Mouse (Mus musculus): ENCODE data around the gene Lxn. TPM values are rescaled to one million over a fixed set of nuclear protein-coding genes. Genes with fewer than 3 reads are reported as not detected.

Lxn gene
- polyA plus RNA-seq, 2 experiments: 64.8 to 121 TPM

DNA sequence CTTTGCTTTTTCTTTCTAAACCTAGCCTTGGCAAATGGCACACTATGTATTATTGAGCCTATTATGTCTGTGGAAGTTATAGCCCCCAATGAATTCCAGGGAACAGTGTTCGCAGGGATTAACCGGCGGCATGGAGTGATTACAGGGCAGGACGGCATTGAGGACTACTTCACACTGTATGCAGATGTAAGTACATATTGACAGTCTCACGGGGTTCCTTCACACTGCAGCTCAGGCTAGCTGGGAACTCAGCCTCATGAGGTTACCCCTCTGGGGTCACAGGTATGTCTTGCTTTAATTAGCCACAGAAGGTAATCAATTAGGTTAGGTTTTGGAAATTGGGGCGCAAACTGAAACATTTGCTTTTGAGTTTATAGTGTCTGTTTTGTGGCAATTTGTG lies 9.7 kb upstream of the Lxn start:
- peaks cover 34% of the 10 kb centered on the region for H3K36me3 ChIP-seq (ENCODE audit: control insufficient read depth, insufficient read depth, low read length)

DNA sequence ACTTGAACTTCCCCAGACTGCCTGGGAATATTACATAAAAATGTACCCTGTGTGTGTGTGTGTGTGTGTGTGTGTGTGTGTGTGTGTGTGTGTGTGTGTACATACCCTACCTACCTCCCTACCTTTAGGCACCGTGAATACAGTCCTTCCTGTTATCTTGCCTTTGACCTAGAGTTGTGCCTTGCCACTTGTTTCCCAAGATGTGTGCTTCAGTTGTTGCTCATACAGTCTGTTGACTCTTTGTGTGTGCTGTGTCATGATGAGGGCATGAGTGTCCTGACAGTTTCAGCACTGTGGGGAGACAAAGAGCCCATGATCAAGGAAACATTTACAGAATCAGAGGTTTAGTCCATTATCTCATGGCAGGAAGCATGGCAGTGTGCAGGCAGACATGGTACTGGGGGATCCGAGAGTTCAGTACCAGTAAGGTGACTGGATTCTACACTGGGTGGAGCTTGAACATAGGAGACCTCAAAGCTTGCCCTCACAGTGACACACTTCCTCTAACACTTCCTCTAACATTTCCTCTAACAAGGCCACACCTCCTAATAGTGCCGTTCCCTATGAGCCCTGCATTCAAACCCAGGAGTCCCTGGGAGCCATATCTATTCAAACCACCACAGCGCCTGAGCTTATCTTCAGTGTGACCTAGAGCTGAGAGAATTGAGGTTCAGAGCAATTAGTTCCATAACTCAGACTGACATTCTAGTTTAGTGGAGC lies 7.8 kb upstream of the Lxn start:
- H3K4me3 ChIP-seq (replicated peaks; ENCODE audit: low read length): no peak overlapping the region
- no peak overlapping the region for H3K4me2 ChIP-seq (replicated peaks; ENCODE audit: low read depth, low read length, severe bottlenecking)
- no peaks in the 10 kb centered on the region for H3K4me1 ChIP-seq (ENCODE audit: control insufficient read depth, insufficient read depth, low read length)
- ATAC-seq (ENCODE audit: low FRiP score, low read depth) (no peak), DNase-seq (ENCODE audit: low spot score) (no peak)
- 85% methylated on average over 4 of the region's 4 CpGs for WGBS
- H3K9me3 ChIP-seq (ENCODE audit: control insufficient read depth, low read length): no peaks in the 10 kb centered on the region
- H3K27ac ChIP-seq (replicated peaks; ENCODE audit: low read depth, low read length): no peak overlapping the region
- no peak for TF ChIP-seq POLR2A (IDR thresholded peaks at IDR 0.05; ENCODE audit: borderline replicate concordance, extremely low read depth, insufficient read depth, insufficient read length)
- H3K9ac ChIP-seq (ENCODE audit: low read depth, low read length, severe bottlenecking): no peak overlapping the region
- H3K36me3 ChIP-seq (ENCODE audit: control insufficient read depth, insufficient read depth, low read length): peaks cover 37% of the 10 kb centered on the region
- no peaks in the 10 kb centered on the region for H3K27me3 ChIP-seq (ENCODE audit: control insufficient read depth, insufficient read depth, low read length)

More for the DNA sequence above, 9.7 kb upstream of the Lxn start:
- Histone ChIP-seq H3K4me2 (replicated peaks; ENCODE audit: low read depth, low read length, severe bottlenecking) (no peak overlapping the region), H3K9me3 (ENCODE audit: control insufficient read depth, low read length) (no peaks in the 10 kb centered on the region), H3K9ac (ENCODE audit: low read depth, low read length, severe bottlenecking) (no peak overlapping the region), H3K4me1 (ENCODE audit: control insufficient read depth, insufficient read depth, low read length) (no peaks in the 10 kb centered on the region), H3K4me3 (replicated peaks; ENCODE audit: low read length) (no peak overlapping the region), H3K27ac (replicated peaks; ENCODE audit: low read depth, low read length) (no peak overlapping the region), H3K27me3 (ENCODE audit: control insufficient read depth, insufficient read depth, low read length) (no peaks in the 10 kb centered on the region)
- no peak for DNase-seq (ENCODE audit: low spot score)
- 69% methylated on average over 6 of the region's 6 CpGs for WGBS
- ATAC-seq (ENCODE audit: low FRiP score, low read depth): no peak
- no peak for TF ChIP-seq POLR2A (IDR thresholded peaks at IDR 0.05; ENCODE audit: borderline replicate concordance, extremely low read depth, insufficient read depth, insufficient read length)

DNA sequence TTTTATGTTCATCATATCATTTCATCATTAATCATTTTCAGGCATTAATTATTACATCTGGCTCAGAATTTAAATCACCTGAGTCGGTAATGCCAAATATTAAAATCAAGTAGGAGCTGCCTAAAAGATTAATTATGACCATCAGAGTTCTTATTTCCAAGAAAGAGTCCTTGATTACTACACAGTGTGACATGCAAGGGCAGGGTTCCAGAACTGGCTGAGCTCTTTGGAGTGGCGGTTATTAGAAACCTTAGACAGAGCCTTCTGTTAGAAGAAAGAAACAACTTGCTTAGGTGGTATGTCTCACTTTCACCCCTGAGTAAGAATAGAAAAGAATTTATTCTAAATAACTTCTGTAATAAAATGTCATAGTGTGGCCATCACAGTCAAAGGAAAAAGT lies 3.6 kb upstream of the Lxn start:
- Histone ChIP-seq H3K36me3 (ENCODE audit: control insufficient read depth, insufficient read depth, low read length) (peaks cover 16% of the 10 kb centered on the region), H3K4me3 (replicated peaks; ENCODE audit: low read length) (no peak overlapping the region), H3K4me2 (replicated peaks; ENCODE audit: low read depth, low read length, severe bottlenecking) (no peak overlapping the region), H3K27ac (replicated peaks; ENCODE audit: low read depth, low read length) (no peak overlapping the region), H3K4me1 (ENCODE audit: control insufficient read depth, insufficient read depth, low read length) (peaks cover 7% of the 10 kb centered on the region), H3K9me3 (ENCODE audit: control insufficient read depth, low read length) (no peaks in the 10 kb centered on the region), H3K27me3 (ENCODE audit: control insufficient read depth, insufficient read depth, low read length) (no peaks in the 10 kb centered on the region), H3K9ac (ENCODE audit: low read depth, low read length, severe bottlenecking) (no peak overlapping the region)
- WGBS: 66% methylated on average over 2 of the region's 2 CpGs
- ATAC-seq (ENCODE audit: low FRiP score, low read depth) (no peak), DNase-seq (ENCODE audit: low spot score) (no peak)
- TF ChIP-seq POLR2A (IDR thresholded peaks at IDR 0.05; ENCODE audit: borderline replicate concordance, extremely low read depth, insufficient read depth, insufficient read length): no peak

DNA sequence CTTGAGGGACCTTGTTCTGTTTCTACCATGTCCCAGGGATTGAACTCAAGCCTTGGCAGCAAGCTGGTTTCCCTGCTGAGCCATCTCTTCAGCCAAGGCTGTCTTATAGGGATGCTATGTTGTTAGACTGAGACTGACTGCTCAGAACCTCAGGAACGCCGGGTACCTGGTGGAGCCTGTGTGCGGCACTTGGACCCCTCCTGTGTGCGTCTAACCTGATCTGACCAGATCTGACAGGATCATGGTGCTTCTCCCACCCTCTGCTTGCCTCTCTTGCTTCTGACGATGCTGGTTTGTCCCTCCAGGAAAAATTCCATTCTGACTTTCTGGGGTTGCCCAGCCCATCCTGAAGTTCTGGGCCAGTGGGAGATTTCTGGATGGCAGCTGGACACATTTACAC lies 2.9 kb upstream of the Lxn start:
- DNase-seq (ENCODE audit: low spot score) (no peak), ATAC-seq (ENCODE audit: low FRiP score, low read depth) (no peak)
- Histone ChIP-seq H3K27ac (replicated peaks; ENCODE audit: low read depth, low read length) (no peak overlapping the region), H3K36me3 (ENCODE audit: control insufficient read depth, insufficient read depth, low read length) (peaks cover 16% of the 10 kb centered on the region), H3K27me3 (ENCODE audit: control insufficient read depth, insufficient read depth, low read length) (no peaks in the 10 kb centered on the region), H3K4me1 (ENCODE audit: control insufficient read depth, insufficient read depth, low read length) (peaks cover 10% of the 10 kb centered on the region), H3K4me2 (replicated peaks; ENCODE audit: low read depth, low read length, severe bottlenecking) (no peak overlapping the region), H3K4me3 (replicated peaks; ENCODE audit: low read length) (no peak overlapping the region), H3K9ac (ENCODE audit: low read depth, low read length, severe bottlenecking) (no peak overlapping the region), H3K9me3 (ENCODE audit: control insufficient read depth, low read length) (no peaks in the 10 kb centered on the region)
- 92% methylated on average over 5 of the region's 5 CpGs for WGBS
- TF ChIP-seq POLR2A (IDR thresholded peaks at IDR 0.05; ENCODE audit: borderline replicate concordance, extremely low read depth, insufficient read depth, insufficient read length): no peak

DNA sequence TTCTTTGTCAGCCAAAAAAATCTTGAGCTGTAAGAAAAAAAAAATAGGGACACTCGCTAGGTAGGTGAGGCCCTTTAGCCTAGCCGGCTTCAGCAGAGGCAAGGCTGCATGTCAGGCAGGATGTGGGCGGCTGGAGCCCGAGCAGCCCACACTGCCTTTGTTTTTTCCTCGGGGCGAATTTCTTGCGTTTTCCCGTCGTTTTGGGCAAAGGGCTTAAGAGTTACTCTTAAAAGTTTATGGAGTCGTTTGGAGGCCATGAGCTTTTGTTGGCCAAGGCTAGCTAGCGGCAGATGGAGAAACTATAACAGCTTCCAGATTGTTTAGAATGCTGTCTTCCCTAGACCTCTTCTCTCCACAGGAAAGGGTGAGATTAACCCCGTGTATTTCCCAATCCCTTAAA lies 725 bp downstream of the Lxn start:
- TF ChIP-seq POLR2A (IDR thresholded peaks at IDR 0.05; ENCODE audit: borderline replicate concordance, extremely low read depth, insufficient read depth, insufficient read length): no peak
- DNase-seq (ENCODE audit: low spot score): peak; percentile 51
- Histone ChIP-seq H3K4me2 (replicated peaks; ENCODE audit: low read depth, low read length, severe bottlenecking) (peak overlapping the region; percentile 85), H3K9me3 (ENCODE audit: control insufficient read depth, low read length) (no peaks in the 10 kb centered on the region), H3K4me1 (ENCODE audit: control insufficient read depth, insufficient read depth, low read length) (peaks cover 10% of the 10 kb centered on the region), H3K27ac (replicated peaks; ENCODE audit: low read depth, low read length) (peak overlapping the region; percentile 87), H3K36me3 (ENCODE audit: control insufficient read depth, insufficient read depth, low read length) (peaks cover 21% of the 10 kb centered on the region), H3K27me3 (ENCODE audit: control insufficient read depth, insufficient read depth, low read length) (no peaks in the 10 kb centered on the region), H3K4me3 (replicated peaks; ENCODE audit: low read length) (peak overlapping the region; percentile 65), H3K9ac (ENCODE audit: low read depth, low read length, severe bottlenecking) (peak overlapping the region; percentile 79)
- under 1% methylated on average over 12 of the region's 12 CpGs for WGBS
- peak; percentile 22; the same call in 1 of the 2 replicates for ATAC-seq (ENCODE audit: low FRiP score, low read depth)

Measured in limb, embryonic 14.5 days (tissue).